Mouse (Mus musculus) right cerebral cortex, postnatal 4 days (tissue): ENCODE data around the gene Ctbs.

Experiments
- DNase-seq: peaks from one replicate; pipeline ENCODE4 v3.0.0-alpha.2; 2022

The Ctbs gene

GRCm38 (mm10) chr3:146499431-146500002, 49.9 kb downstream of the Ctbs start, which contains the start of the genes Spata1 and Gng5:
Gene Spata1, minus strand, starts transcription at chr3:146499753.
Gene Gng5, plus strand, starts transcription at chr3:146499807.
- peak; percentile 84 for DNase-seq

DNA sequence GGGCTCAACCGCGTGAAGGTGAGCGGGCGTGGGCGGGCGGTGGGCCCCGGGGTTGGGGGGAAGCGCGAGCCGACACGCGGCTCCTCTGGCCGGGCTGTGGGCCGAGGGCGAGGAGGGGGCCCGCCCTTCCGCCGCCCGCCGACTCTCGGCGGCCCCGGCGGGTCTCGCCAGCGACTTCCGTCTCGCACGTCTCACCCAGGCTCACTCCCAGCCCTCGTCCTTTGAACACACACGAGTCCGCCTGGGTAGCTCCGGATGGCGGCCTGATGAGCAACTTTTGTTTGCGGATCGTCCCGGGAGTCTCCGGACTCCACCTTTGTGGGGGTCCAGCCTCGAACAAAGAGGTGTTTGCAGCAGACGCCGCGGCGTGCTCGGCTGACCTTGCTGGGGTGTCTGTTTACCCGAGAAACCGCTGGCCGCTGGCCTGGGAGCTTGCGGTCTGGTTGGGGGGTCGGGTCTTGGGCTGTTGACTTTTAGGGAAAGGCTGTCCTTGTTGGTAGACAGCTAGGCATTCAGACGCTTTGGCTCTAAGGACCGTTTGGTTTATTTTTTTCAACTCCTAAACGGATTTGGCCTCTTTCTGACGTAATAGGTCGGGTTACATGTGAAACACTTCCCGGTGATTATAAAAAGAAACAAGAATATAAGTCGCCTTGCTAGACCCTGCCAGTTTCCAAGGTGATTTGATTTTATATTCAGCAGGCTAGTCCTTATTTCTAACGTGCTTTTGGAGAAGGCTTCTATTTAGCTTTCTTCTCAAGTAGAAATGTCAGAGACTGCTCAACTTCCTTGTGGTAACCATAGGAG, 50.6 kb downstream of the Ctbs start:
- peak; percentile 38 for DNase-seq

DNA sequence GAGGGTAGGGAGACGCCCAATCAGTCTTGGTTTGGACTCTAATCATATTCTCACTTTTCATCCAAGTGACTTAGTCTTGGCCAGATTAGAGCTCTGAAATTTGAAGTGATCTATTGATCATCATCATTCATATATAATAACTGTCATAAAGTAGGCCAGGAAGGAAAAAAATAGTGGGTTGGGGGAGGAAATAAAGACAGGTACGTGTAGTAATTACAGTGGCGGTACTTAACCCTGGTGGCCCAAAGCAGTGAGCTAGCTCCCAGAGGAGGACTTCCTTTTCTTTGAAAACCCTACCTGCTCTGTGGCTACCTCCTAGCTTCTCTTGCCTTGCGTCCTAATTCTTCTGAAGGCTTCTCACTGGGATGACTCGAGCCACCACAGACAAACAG, 51.2 kb downstream of the Ctbs start:
- DNase-seq: no peak

DNA sequence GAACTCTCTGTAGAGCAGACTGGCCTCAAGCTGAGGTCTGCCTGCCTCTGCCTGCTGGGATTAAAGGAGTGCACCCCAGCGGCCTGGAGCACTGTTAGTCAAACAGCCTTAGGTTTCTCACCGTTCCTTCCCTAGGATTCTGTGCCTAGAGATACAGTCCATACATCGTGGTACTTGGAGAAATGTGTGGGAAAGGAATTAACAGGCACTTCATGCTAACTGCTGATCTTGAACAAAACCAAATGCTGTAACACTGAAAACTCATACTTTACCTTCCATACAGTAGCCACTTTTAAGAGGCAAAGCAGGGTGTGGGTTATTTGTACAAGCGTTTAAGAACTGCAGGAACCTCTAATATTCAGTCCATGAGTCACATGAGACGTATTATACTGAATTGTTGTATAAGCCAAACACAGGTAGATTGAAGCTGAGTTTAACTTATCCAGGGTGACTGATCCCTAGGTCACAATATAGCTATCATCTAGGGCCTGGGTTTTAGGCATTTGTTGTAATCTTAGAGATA, 52.1 kb downstream of the Ctbs start:
- no peak for DNase-seq

- DNase-seq: no peak
Measured at GRCm38 (mm10) chr3:146506711-146507110, 57.1 kb downstream of the Ctbs start.
